Mouse (Mus musculus): ENCODE data around the gene Ap1g1. TPM values are rescaled to one million over a fixed set of nuclear protein-coding genes. Genes with fewer than 3 reads are reported as not detected.
A peak's percentile ranks its signal among the peaks of the same experiment; 100 is the strongest.

The Ap1g1 gene
- polyA plus RNA-seq, 1 experiment = 72.0 TPM

GRCm38 (mm10) chr8:109759426-109759825, 18.9 kb upstream of the Ap1g1 start:
- WGBS = 94% methylated on average over 7 of the region's 7 CpGs
- TF ChIP-seq CTCF (conservative IDR thresholded peaks at IDR 0.05; ENCODE audit: insufficient read depth, insufficient read length, low read depth, low read length) = no peak

GRCm38 (mm10) chr8:109760221-109760620, 18.1 kb upstream of the Ap1g1 start:
- Histone ChIP-seq H3K4me3 (ENCODE audit: insufficient read depth, low read depth, low read length) (no peak overlapping the region), H3K36me3 (ENCODE audit: control insufficient read depth, insufficient read depth, low read length) (no peaks in the 10 kb centered on the region), H3K27me3 (replicated peaks; ENCODE audit: control insufficient read depth, insufficient read depth, low read length) (no peaks in the 10 kb centered on the region), H3K4me1 (ENCODE audit: control insufficient read depth, insufficient read depth, low read length) (no peaks in the 10 kb centered on the region), H3K27ac (ENCODE audit: insufficient read depth, low read depth, low read length) (no peak overlapping the region)
- 50% methylated on average over 1 of the region's 1 CpGs for WGBS
- TF ChIP-seq POLR2A (IDR thresholded peaks at IDR 0.05; ENCODE audit: low read depth, low read length) (no peak), CTCF (conservative IDR thresholded peaks at IDR 0.05; ENCODE audit: insufficient read depth, insufficient read length, low read depth, low read length) (no peak)
- peak; percentile 71 for DNase-seq

More at GRCm38 (mm10) chr8:109759426-109759825, 18.9 kb upstream of the Ap1g1 start:
- Histone ChIP-seq H3K27me3 (replicated peaks; ENCODE audit: control insufficient read depth, insufficient read depth, low read length) (no peaks in the 10 kb centered on the region), H3K4me1 (ENCODE audit: control insufficient read depth, insufficient read depth, low read length) (no peaks in the 10 kb centered on the region), H3K36me3 (ENCODE audit: control insufficient read depth, insufficient read depth, low read length) (no peaks in the 10 kb centered on the region), H3K4me3 (ENCODE audit: insufficient read depth, low read depth, low read length) (no peak overlapping the region), H3K27ac (ENCODE audit: insufficient read depth, low read depth, low read length) (no peak overlapping the region)
- DNase-seq = no peak

GRCm38 (mm10) chr8:109764031-109764430, 14.3 kb upstream of the Ap1g1 start:
- 86% methylated on average over 6 of the region's 6 CpGs for WGBS
- no peak for DNase-seq
- Histone ChIP-seq H3K27me3 (replicated peaks; ENCODE audit: control insufficient read depth, insufficient read depth, low read length) (no peaks in the 10 kb centered on the region), H3K4me3 (ENCODE audit: insufficient read depth, low read depth, low read length) (no peak overlapping the region), H3K27ac (ENCODE audit: insufficient read depth, low read depth, low read length) (no peak overlapping the region), H3K36me3 (ENCODE audit: control insufficient read depth, insufficient read depth, low read length) (no peaks in the 10 kb centered on the region), H3K4me1 (ENCODE audit: control insufficient read depth, insufficient read depth, low read length) (no peaks in the 10 kb centered on the region)
- TF ChIP-seq CTCF (conservative IDR thresholded peaks at IDR 0.05; ENCODE audit: insufficient read depth, insufficient read length, low read depth, low read length) (no peak), POLR2A (IDR thresholded peaks at IDR 0.05; ENCODE audit: low read depth, low read length) (no peak)

GRCm38 (mm10) chr8:109766081-109766480, 12.3 kb upstream of the Ap1g1 start:
- Histone ChIP-seq H3K27me3 (replicated peaks; ENCODE audit: control insufficient read depth, insufficient read depth, low read length) (no peaks in the 10 kb centered on the region), H3K4me3 (ENCODE audit: insufficient read depth, low read depth, low read length) (no peak overlapping the region), H3K27ac (ENCODE audit: insufficient read depth, low read depth, low read length) (no peak overlapping the region), H3K36me3 (ENCODE audit: control insufficient read depth, insufficient read depth, low read length) (no peaks in the 10 kb centered on the region), H3K4me1 (ENCODE audit: control insufficient read depth, insufficient read depth, low read length) (no peaks in the 10 kb centered on the region)
- DNase-seq = no peak
- 71% methylated on average over 7 of the region's 7 CpGs for WGBS
- TF ChIP-seq CTCF (conservative IDR thresholded peaks at IDR 0.05; ENCODE audit: insufficient read depth, insufficient read length, low read depth, low read length) = no peak
- TF ChIP-seq POLR2A (IDR thresholded peaks at IDR 0.05; ENCODE audit: low read depth, low read length) = no peak

GRCm38 (mm10) chr8:109773154-109773553, 5.2 kb upstream of the Ap1g1 start:
- H3K27me3 ChIP-seq (replicated peaks; ENCODE audit: control insufficient read depth, insufficient read depth, low read length) = no peaks in the 10 kb centered on the region
- WGBS = 58% methylated on average over 3 of the region's 3 CpGs
- H3K36me3 ChIP-seq (ENCODE audit: control insufficient read depth, insufficient read depth, low read length) = no peaks in the 10 kb centered on the region
- TF ChIP-seq POLR2A (IDR thresholded peaks at IDR 0.05; ENCODE audit: low read depth, low read length) (no peak), CTCF (conservative IDR thresholded peaks at IDR 0.05; ENCODE audit: insufficient read depth, insufficient read length, low read depth, low read length) (no peak)
- H3K4me1 ChIP-seq (ENCODE audit: control insufficient read depth, insufficient read depth, low read length) = no peaks in the 10 kb centered on the region
- DNase-seq = no peak
- H3K4me3 ChIP-seq (ENCODE audit: insufficient read depth, low read depth, low read length) = no peak overlapping the region
- no peak overlapping the region for H3K27ac ChIP-seq (ENCODE audit: insufficient read depth, low read depth, low read length)

- peak; percentile 60 for DNase-seq
- H3K4me1 ChIP-seq (ENCODE audit: control insufficient read depth, insufficient read depth, low read length) = peaks cover 7% of the 10 kb centered on the region
- peak overlapping the region; percentile 70; the same call in 1 of the 2 replicates for H3K27ac ChIP-seq (ENCODE audit: insufficient read depth, low read depth, low read length)
- WGBS = 17% methylated on average over 5 of the region's 5 CpGs
- no peak for TF ChIP-seq POLR2A (IDR thresholded peaks at IDR 0.05; ENCODE audit: low read depth, low read length)
- no peak for TF ChIP-seq CTCF (conservative IDR thresholded peaks at IDR 0.05; ENCODE audit: insufficient read depth, insufficient read length, low read depth, low read length)
- H3K4me3 ChIP-seq (ENCODE audit: insufficient read depth, low read depth, low read length) = peak overlapping the region; percentile 85; the same call in 1 of the 2 replicates
- H3K27me3 ChIP-seq (replicated peaks; ENCODE audit: control insufficient read depth, insufficient read depth, low read length) = no peaks in the 10 kb centered on the region
- no peaks in the 10 kb centered on the region for H3K36me3 ChIP-seq (ENCODE audit: control insufficient read depth, insufficient read depth, low read length)
Observed at GRCm38 (mm10) chr8:109777851-109778250, 503 bp upstream of the Ap1g1 start.

- TF ChIP-seq POLR2A (IDR thresholded peaks at IDR 0.05; ENCODE audit: low read depth, low read length) = no peak
- no peak for TF ChIP-seq CTCF (conservative IDR thresholded peaks at IDR 0.05; ENCODE audit: insufficient read depth, insufficient read length, low read depth, low read length)
- no peaks in the 10 kb centered on the region for H3K27me3 ChIP-seq (replicated peaks; ENCODE audit: control insufficient read depth, insufficient read depth, low read length)
- no peaks in the 10 kb centered on the region for H3K36me3 ChIP-seq (ENCODE audit: control insufficient read depth, insufficient read depth, low read length)
- WGBS = under 1% methylated on average over 32 of the region's 32 CpGs
- peak overlapping the region; percentile 94 for H3K27ac ChIP-seq (ENCODE audit: insufficient read depth, low read depth, low read length)
- peak; percentile 57 for DNase-seq
- peak overlapping the region; percentile 85 for H3K4me3 ChIP-seq (ENCODE audit: insufficient read depth, low read depth, low read length)
- H3K4me1 ChIP-seq (ENCODE audit: control insufficient read depth, insufficient read depth, low read length) = peaks cover 12% of the 10 kb centered on the region
Observed at GRCm38 (mm10) chr8:109778993-109779421, 653 bp downstream of the Ap1g1 start.

All from kidney, adult 2 months (tissue).